Mouse (Mus musculus): Measurements from ENCODE around the gene Ttyh3.

- TF ChIP-seq CTCF (IDR thresholded peaks at IDR 0.05; ENCODE audit: low read depth) (no peak), EP300 (IDR thresholded peaks at IDR 0.05; ENCODE audit: low read depth) (no peak)
Measured at GRCm38 (mm10) chr5:140615321-140616109, 33.3 kb downstream of the Ttyh3 start.
